Mouse (Mus musculus): ENCODE results near the gene Rin3. TPM values are rescaled to one million over a fixed set of nuclear protein-coding genes. Genes with fewer than 3 reads are reported as not detected.

The Rin3 gene
- polyA plus RNA-seq, 1 experiment from 2014 or later = 14.2 TPM

DNA sequence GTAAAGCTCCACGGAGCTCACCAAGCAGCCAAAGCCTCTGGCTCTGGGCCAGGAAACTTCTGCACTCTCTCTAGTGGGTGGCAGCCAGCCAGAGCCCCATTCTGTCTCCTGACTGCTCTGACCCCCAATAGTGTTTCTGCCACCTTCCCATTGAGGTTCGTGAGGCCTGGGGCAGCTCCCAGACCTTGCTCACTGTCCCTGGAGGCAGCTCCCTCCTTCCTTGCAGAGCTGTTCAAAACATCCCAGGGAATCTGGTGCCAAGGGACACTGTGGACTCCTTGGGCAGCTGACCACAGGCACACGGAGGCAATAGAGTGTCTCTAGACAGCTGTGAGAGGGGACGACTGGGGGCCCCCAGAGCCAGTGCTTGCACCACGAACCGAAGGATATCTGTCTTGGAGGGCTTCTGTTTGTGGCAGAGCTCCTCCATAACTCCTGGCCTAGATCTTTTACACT lies 25.2 kb downstream of the Rin3 start:
- H3K9ac ChIP-seq = no peak overlapping the region
- peak; percentile 87 for ATAC-seq (ENCODE audit: borderline replicate concordance, extremely low read depth, low FRiP score, low TSS enrichment)
- no peaks in the 10 kb centered on the region for H3K27me3 ChIP-seq
- peaks cover 2% of the 10 kb centered on the region; the same call in 1 of the 2 replicates for H3K36me3 ChIP-seq
- H3K4me2 ChIP-seq = peak overlapping the region; percentile 12; the same call in 1 of the 2 replicates
- peaks cover 62% of the 10 kb centered on the region for H3K4me1 ChIP-seq
- 23% methylated on average over 6 of the region's 6 CpGs for WGBS
- H3K4me3 ChIP-seq = no peak overlapping the region
- H3K9me3 ChIP-seq = no peaks in the 10 kb centered on the region
- peak overlapping the region; percentile 81 for H3K27ac ChIP-seq

DNA sequence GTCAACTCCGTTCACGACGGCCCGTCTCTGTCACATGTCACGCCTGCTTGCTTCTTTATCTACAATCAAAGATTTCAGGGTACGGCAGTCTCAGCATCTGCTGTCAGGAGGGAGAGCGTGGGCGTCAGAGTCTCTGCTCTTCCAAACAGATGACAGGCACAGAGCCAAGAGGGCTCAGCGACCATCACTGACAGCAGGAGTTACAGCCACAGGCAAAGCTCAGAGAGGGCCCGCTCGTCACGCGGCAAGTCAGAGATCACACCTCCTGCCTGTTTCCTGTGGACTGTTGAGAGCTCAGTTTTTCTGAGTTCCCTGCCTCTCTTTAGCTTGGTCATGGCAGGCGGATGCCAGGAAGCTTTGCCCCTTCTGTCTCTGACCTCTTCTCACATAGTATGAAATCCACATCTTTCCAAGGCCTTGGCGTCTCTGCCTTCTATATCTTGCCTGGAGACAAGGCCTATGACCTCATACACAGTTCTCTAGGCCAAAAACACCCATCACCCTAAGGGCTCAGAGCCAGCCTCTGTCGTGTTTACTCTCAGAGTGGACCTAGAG lies 25.7 kb downstream of the Rin3 start:
- H3K27me3 ChIP-seq = no peaks in the 10 kb centered on the region
- H3K9ac ChIP-seq = no peak overlapping the region
- WGBS = 32% methylated on average over 16 of the region's 16 CpGs
- peak overlapping the region; percentile 81 for H3K27ac ChIP-seq
- peaks cover 6% of the 10 kb centered on the region; the same call in 1 of the 2 replicates for H3K36me3 ChIP-seq
- 0 out of 2 replicates have a peak overlapping the region, but pooled peaks have one; percentile 12 for H3K4me2 ChIP-seq
- H3K4me1 ChIP-seq = peaks cover 57% of the 10 kb centered on the region
- ATAC-seq (ENCODE audit: borderline replicate concordance, extremely low read depth, low FRiP score, low TSS enrichment) = peak; percentile 89
- no peak overlapping the region for H3K4me3 ChIP-seq
- no peaks in the 10 kb centered on the region for H3K9me3 ChIP-seq

- Histone ChIP-seq H3K4me3 (no peak overlapping the region), H3K9ac (no peak overlapping the region), H3K4me1 (peaks cover 50% of the 10 kb centered on the region), H3K27ac (peak overlapping the region; percentile 81), H3K4me2 (no peak overlapping the region), H3K27me3 (no peaks in the 10 kb centered on the region), H3K9me3 (no peaks in the 10 kb centered on the region), H3K36me3 (peaks cover 6% of the 10 kb centered on the region; the same call in 1 of the 2 replicates)
- ATAC-seq (ENCODE audit: borderline replicate concordance, extremely low read depth, low FRiP score, low TSS enrichment) = no peak
- WGBS = 79% methylated on average over 11 of the region's 11 CpGs
These were observed 26.4 kb downstream of the Rin3 start for GRCm38 (mm10) chr12:102309099-102309799.

GRCm38 (mm10) chr12:102309800-102310195 lies 26.9 kb downstream of the Rin3 start:
- no peak overlapping the region for H3K27ac ChIP-seq
- no peak overlapping the region for H3K9ac ChIP-seq
- ATAC-seq (ENCODE audit: borderline replicate concordance, extremely low read depth, low FRiP score, low TSS enrichment) = no peak
- no peaks in the 10 kb centered on the region for H3K9me3 ChIP-seq
- no peak overlapping the region for H3K4me3 ChIP-seq
- H3K27me3 ChIP-seq = no peaks in the 10 kb centered on the region
- peaks cover 45% of the 10 kb centered on the region for H3K4me1 ChIP-seq
- 75% methylated on average over 8 of the region's 8 CpGs for WGBS
- H3K36me3 ChIP-seq = peaks cover 10% of the 10 kb centered on the region
- H3K4me2 ChIP-seq = no peak overlapping the region

GRCm38 (mm10) chr12:102310261-102310660 lies 27.4 kb downstream of the Rin3 start:
- Histone ChIP-seq H3K4me1 (peaks cover 40% of the 10 kb centered on the region), H3K36me3 (peaks cover 15% of the 10 kb centered on the region), H3K4me2 (no peak overlapping the region), H3K27ac (no peak overlapping the region), H3K4me3 (no peak overlapping the region), H3K27me3 (no peaks in the 10 kb centered on the region), H3K9me3 (no peaks in the 10 kb centered on the region), H3K9ac (no peak overlapping the region)
- ATAC-seq (ENCODE audit: borderline replicate concordance, extremely low read depth, low FRiP score, low TSS enrichment) = no peak
- 93% methylated on average over 3 of the region's 3 CpGs for WGBS

DNA sequence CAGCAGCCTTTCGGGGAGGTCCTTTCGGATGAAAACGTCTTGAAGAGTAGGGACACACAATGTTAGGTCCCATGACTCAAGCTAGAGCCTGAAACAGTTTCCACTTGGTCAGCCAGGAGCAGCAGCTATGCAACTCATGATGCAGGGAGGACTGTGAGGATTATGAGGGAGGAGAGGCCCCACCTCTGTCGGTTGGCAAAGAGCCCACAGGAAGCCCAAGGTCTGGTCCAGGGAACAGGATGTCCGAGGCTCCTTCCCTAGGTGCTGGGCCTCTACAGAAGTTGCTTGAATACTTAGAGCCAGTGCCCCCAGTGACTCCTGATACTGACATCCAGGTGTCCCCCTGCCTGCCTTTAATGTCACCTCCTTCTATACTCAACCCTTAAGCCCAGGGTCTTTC lies 28.6 kb downstream of the Rin3 start:
- Histone ChIP-seq H3K9me3 (no peaks in the 10 kb centered on the region), H3K27me3 (no peaks in the 10 kb centered on the region), H3K27ac (no peak overlapping the region), H3K4me2 (no peak overlapping the region), H3K9ac (no peak overlapping the region), H3K36me3 (peaks cover 18% of the 10 kb centered on the region), H3K4me3 (no peak overlapping the region), H3K4me1 (peaks cover 31% of the 10 kb centered on the region)
- no peak for ATAC-seq (ENCODE audit: borderline replicate concordance, extremely low read depth, low FRiP score, low TSS enrichment)
- WGBS = 85% methylated on average over 5 of the region's 5 CpGs

DNA sequence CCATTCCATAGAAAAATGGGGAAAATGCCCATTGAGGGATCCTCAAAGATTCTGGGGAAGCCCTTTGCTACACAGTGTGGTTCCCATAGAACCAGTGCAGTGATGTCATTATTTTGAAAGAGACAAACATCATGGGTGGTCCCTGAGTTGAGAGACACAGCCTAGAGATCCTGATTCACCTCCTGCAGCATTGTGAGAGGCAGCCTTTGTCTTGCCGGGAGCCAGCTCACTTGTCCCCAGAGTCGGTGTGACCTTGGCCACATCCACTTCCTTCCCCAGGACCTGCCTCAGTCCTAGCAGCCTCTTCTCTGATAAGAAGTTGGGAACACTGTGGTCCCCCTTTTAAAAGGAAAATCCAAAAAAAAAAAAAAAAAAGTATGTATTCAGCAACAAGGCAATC lies 36.3 kb downstream of the Rin3 start:
- H3K9ac ChIP-seq = no peak overlapping the region
- no peaks in the 10 kb centered on the region for H3K9me3 ChIP-seq
- peaks cover 51% of the 10 kb centered on the region for H3K4me1 ChIP-seq
- no peak for ATAC-seq (ENCODE audit: borderline replicate concordance, extremely low read depth, low FRiP score, low TSS enrichment)
- H3K27me3 ChIP-seq = no peaks in the 10 kb centered on the region
- H3K4me3 ChIP-seq = no peak overlapping the region
- peaks cover 12% of the 10 kb centered on the region for H3K36me3 ChIP-seq
- 39% methylated on average over 2 of the region's 2 CpGs for WGBS
- no peak overlapping the region for H3K4me2 ChIP-seq
- peak overlapping the region; percentile 66; the same call in 1 of the 2 replicates for H3K27ac ChIP-seq

DNA sequence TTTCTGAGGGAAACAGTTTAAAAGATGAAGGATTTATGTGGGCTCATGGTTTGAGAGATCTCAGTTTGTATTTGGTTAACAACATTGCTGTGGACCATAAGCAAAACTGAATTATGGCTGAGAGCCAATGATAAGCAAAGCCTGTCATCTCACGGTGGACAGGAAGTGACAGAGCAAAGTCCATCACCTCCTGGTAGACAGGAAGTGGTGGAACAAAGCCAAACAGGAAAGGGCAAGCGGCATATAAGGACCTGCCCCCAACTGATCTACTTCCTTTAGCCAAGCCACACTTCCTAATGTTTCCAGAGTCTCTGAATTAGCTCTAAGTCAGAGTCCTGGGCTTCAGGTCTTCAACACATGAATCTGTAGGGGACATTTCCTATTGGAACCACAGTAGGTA lies 37.1 kb downstream of the Rin3 start:
- H3K27ac ChIP-seq = peak overlapping the region; percentile 53; the same call in 1 of the 2 replicates
- no peaks in the 10 kb centered on the region for H3K9me3 ChIP-seq
- H3K4me1 ChIP-seq = peaks cover 59% of the 10 kb centered on the region
- H3K4me3 ChIP-seq = no peak overlapping the region
- no peak overlapping the region for H3K9ac ChIP-seq
- peaks cover 7% of the 10 kb centered on the region for H3K36me3 ChIP-seq
- no peak overlapping the region for H3K4me2 ChIP-seq
- WGBS = 30% methylated on average over 2 of the region's 2 CpGs
- no peak for ATAC-seq (ENCODE audit: borderline replicate concordance, extremely low read depth, low FRiP score, low TSS enrichment)
- no peaks in the 10 kb centered on the region for H3K27me3 ChIP-seq

GRCm38 (mm10) chr12:102320322-102320721 lies 37.5 kb downstream of the Rin3 start:
- Histone ChIP-seq H3K27ac (peak overlapping the region; percentile 53; the same call in 1 of the 2 replicates), H3K4me2 (no peak overlapping the region), H3K4me1 (peaks cover 62% of the 10 kb centered on the region), H3K9ac (no peak overlapping the region), H3K36me3 (peaks cover 3% of the 10 kb centered on the region), H3K4me3 (no peak overlapping the region), H3K9me3 (no peaks in the 10 kb centered on the region), H3K27me3 (no peaks in the 10 kb centered on the region)
- ATAC-seq (ENCODE audit: borderline replicate concordance, extremely low read depth, low FRiP score, low TSS enrichment) = no peak
- WGBS = 58% methylated on average over 2 of the region's 2 CpGs

GRCm38 (mm10) chr12:102321064-102321728 lies 38.3 kb downstream of the Rin3 start:
- ATAC-seq (ENCODE audit: borderline replicate concordance, extremely low read depth, low FRiP score, low TSS enrichment) = no peak
- Histone ChIP-seq H3K27ac (no peak overlapping the region), H3K4me2 (no peak overlapping the region), H3K4me1 (peaks cover 67% of the 10 kb centered on the region), H3K4me3 (no peak overlapping the region), H3K9me3 (no peaks in the 10 kb centered on the region), H3K27me3 (no peaks in the 10 kb centered on the region), H3K36me3 (no peaks in the 10 kb centered on the region), H3K9ac (no peak overlapping the region)
- 73% methylated on average over 4 of the region's 4 CpGs for WGBS

GRCm38 (mm10) chr12:102321855-102322254 lies 39.0 kb downstream of the Rin3 start:
- H3K4me3 ChIP-seq = no peak overlapping the region
- H3K27me3 ChIP-seq = no peaks in the 10 kb centered on the region
- 65% methylated on average over 5 of the region's 5 CpGs for WGBS
- H3K36me3 ChIP-seq = no peaks in the 10 kb centered on the region
- H3K4me1 ChIP-seq = peaks cover 67% of the 10 kb centered on the region
- no peaks in the 10 kb centered on the region for H3K9me3 ChIP-seq
- ATAC-seq (ENCODE audit: borderline replicate concordance, extremely low read depth, low FRiP score, low TSS enrichment) = no peak
- H3K9ac ChIP-seq = no peak overlapping the region
- H3K27ac ChIP-seq = no peak overlapping the region
- no peak overlapping the region for H3K4me2 ChIP-seq

DNA sequence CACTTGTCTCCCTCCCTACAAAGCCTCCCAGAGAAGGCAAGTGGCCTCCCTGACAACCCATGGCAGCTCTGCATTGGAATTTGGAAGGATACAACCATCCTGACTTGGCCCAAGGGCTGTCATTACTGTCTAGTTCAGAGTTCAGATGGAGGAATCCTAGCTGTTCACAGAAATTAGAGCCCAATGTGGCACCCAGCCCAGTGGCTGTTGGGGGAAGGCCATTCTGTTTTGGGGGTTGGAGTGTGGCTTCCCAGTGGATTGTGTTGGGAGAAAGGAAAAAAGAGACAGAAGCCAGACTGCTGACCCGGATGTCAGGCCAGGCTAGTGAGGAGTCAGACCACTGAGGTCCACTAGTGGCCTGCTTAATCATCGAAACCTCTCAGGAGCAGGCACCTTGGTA lies 40.5 kb downstream of the Rin3 start:
- Histone ChIP-seq H3K9ac (no peak overlapping the region), H3K4me1 (peaks cover 78% of the 10 kb centered on the region), H3K36me3 (no peaks in the 10 kb centered on the region), H3K9me3 (no peaks in the 10 kb centered on the region), H3K27me3 (no peaks in the 10 kb centered on the region), H3K27ac (peak overlapping the region; percentile 84), H3K4me2 (no peak overlapping the region), H3K4me3 (no peak overlapping the region)
- peak; percentile 55; the same call in 1 of the 2 replicates for ATAC-seq (ENCODE audit: borderline replicate concordance, extremely low read depth, low FRiP score, low TSS enrichment)
- WGBS = 64% methylated on average over 2 of the region's 2 CpGs
